Mouse (Mus musculus) adrenal gland, postnatal 0 days (tissue): ENCODE data around the gene Tc2n. TPM values are rescaled to one million over a fixed set of nuclear protein-coding genes. Genes with fewer than 3 reads are reported as not detected.

Source experiments
- polyA plus RNA-seq: library from polyadenylated mRNA; unstranded; fragments of >200 nt; fragmentation: Nextera tagmentation; extraction: Ambion mirVana; gene quantifications from 2 replicates; pipeline ENCODE4 v1.2.1, GENCODE M21; 2015

Gene Tc2n
- polyA plus RNA-seq, result 0.83 and 1.3 TPM in 2 replicates

DNA sequence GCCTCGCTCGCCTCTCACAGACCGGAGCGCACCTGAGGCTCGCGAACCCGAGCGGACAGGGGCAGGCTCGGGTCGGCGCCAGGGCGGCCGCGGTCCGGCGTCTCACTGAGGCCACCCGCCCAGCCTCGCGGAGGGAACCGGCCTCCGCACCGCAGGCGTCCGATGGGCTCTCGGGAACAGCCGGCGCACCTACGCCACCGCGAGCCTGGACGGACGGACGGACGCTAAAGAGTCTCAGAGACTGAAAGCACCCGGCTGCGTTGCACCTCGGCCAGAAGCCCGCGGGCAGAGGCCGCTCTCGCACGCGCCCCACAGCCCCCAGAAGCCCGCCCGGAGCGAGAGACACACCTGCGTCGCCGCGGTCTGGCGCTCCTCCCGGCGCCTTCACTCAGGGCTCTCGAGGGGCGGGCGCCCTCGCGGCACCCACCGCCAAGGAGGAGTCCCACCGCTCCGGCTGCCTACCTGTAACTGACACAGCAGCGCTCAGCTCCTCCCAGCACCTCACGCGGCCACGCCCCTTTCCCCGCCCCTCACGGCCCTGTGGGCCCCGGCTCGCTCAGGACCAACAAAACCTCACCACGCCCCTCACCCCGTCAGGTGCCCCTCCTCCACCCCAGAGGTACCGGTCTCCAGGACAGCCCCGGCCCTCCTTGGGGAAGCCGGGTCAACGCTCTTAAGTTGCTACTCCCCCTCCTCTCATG is at the start of gene Tc2n:
Gene Tc2n (minus strand): TSS at position 470 of the 701 bp plus-strand sequence.

Other genes starting within 250 kb of the Tc2n start
- gene Fbln5, start 100.5 kb upstream of the Tc2n start, polyA plus RNA-seq, result 66.9 and 90.5 TPM in 2 replicates
- gene Trip11, start 194.7 kb upstream of the Tc2n start, polyA plus RNA-seq, result 13.7 and 22.9 TPM in 2 replicates
- gene Atxn3, start 239.7 kb upstream of the Tc2n start, polyA plus RNA-seq, result 9.6 and 10.9 TPM in 2 replicates